Mouse (Mus musculus) thymus, adult 2 months (tissue): ENCODE results near the gene Unc13a. TPM values are rescaled to one million over a fixed set of nuclear protein-coding genes. Genes with fewer than 3 reads are reported as not detected.

Experiments used
- DNase-seq: peaks from one replicate; pipeline ENCODE4 v3.0.0; 2021
- H3K27ac ChIP-seq: fragments of 200-500 bp; 2 replicates; pipeline ENCODE4 v1.5.1; 2012; ENCODE audit warnings: low read length, control low read depth; ENCODE audit not compliant: control insufficient read depth, insufficient read depth
- H3K27me3 ChIP-seq: fragments of 200-500 bp; 2 replicates; pipeline ENCODE4 v1.6.1; 2012; ENCODE audit warnings: mild to moderate bottlenecking, low read length, moderate library complexity, mixed read lengths; ENCODE audit not compliant: control insufficient read depth, insufficient read depth
- H3K36me3 ChIP-seq: fragments of 200-500 bp; 2 replicates; pipeline ENCODE4 v1.6.1; 2012; ENCODE audit warnings: mild to moderate bottlenecking, low read length, moderate library complexity; ENCODE audit not compliant: control insufficient read depth, insufficient read depth
- H3K4me1 ChIP-seq: fragments of 200-500 bp; replicated peaks from 2 replicates; pipeline ENCODE4 v1.6.1; 2012; ENCODE audit warnings: low read length; ENCODE audit not compliant: control insufficient read depth, insufficient read depth
- H3K4me3 ChIP-seq: fragments of 200-500 bp; 2 replicates; pipeline ENCODE4 v1.5.1; 2012; ENCODE audit warnings: mild to moderate bottlenecking, low read length, control low read depth, moderate library complexity; ENCODE audit not compliant: control insufficient read depth, insufficient read depth
- CTCF ChIP-seq: fragments of 200-500 bp; IDR thresholded peaks from 2 replicates; pipeline ENCODE4 v1.5.1; 2012; ENCODE audit warnings: mild to moderate bottlenecking, control low read depth, low read length, moderate library complexity, borderline replicate concordance; ENCODE audit not compliant: control insufficient read depth, poor library complexity, insufficient read depth; ENCODE audit errors: extremely low read depth
- POLR2A ChIP-seq: fragments of 200-500 bp; IDR thresholded peaks from 2 replicates; pipeline ENCODE4 v1.6.1; 2012; ENCODE audit warnings: mild to moderate bottlenecking, low read length, control low read depth, moderate library complexity; ENCODE audit not compliant: control insufficient read depth, poor library complexity, insufficient read depth; ENCODE audit errors: extremely low read depth
- WGBS: fragments of 180-500 bp; shearing (Covaris S2); methylation state at CpG from one replicate; pipeline ENCODE4 v1.1.7; 2018; 5-methylcytosine and 5-hydroxymethylcytosine counted together
- polyA plus RNA-seq: library from polyadenylated mRNA; depleted of rRNA; stranded (reverse); fragments of >200 nt; gene quantifications from 2 replicates; pipeline ENCODE4 v1.2.3, GENCODE M21; 2012

Unc13a gene
- polyA plus RNA-seq, 1 experiment = 1.6 TPM

DNA sequence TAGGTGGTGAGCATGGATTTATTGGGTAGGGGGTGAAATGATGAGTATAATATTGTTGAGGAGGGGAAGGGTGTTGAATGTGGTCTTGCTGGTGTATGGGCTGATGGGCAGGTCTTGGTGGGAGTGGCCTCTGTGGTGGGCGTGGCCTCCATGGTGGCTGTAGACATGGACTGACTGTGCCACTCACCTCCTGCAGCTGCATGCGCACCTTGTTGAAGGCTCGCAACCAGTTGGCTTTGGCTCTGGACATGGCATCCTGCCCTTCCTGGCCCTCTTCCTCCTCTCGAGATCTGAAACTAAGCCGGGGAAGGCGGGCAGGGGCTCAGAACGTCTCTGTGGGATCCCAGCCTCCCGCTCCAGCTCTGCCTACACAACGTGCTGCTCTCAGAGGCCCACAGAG lies 13.7 kb downstream of the Unc13a start:
- Histone ChIP-seq H3K36me3 (no peaks in the 10 kb centered on the region), H3K4me3 (no peak overlapping the region), H3K4me1 (peaks cover 12% of the 10 kb centered on the region), H3K27me3 (no peaks in the 10 kb centered on the region), H3K27ac (no peak overlapping the region)
- DNase-seq = no peak
- WGBS = 31% methylated on average over 9 of the region's 9 CpGs
- TF ChIP-seq CTCF (no peak), POLR2A (no peak)

- 8% methylated on average over 24 of the region's 24 CpGs for WGBS
- Histone ChIP-seq H3K4me3 (no peak overlapping the region), H3K27ac (no peak overlapping the region), H3K27me3 (no peaks in the 10 kb centered on the region), H3K4me1 (peaks cover 12% of the 10 kb centered on the region), H3K36me3 (no peaks in the 10 kb centered on the region)
- DNase-seq = no peak
- no peak for TF ChIP-seq CTCF
- no peak for TF ChIP-seq POLR2A
These were observed 17.0 kb downstream of the Unc13a start for GRCm38 (mm10) chr8:71654600-71654999.

DNA sequence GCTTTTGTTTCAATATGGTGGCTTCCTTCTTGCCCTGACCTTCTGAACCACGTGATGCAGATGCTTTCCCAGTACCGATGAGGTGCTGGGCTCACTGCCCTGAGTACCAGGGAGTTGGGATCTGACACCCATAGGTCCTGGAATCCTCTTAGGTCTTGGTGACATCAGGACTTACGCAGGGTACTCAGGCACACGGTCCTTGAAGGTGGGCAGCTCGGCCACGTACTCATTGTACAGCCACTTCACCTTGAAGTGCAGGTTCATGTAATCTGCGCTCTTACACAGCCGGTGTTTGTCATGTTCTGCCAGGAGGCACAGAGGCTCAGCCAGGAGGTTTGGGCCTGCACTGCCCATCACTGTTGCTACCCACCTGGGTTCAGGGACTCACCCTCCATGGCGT lies 26.0 kb downstream of the Unc13a start:
- H3K27me3 ChIP-seq = no peaks in the 10 kb centered on the region
- no peaks in the 10 kb centered on the region for H3K36me3 ChIP-seq
- no peak overlapping the region for H3K4me3 ChIP-seq
- no peak for DNase-seq
- TF ChIP-seq POLR2A (no peak), CTCF (no peak)
- 90% methylated on average over 9 of the region's 9 CpGs for WGBS
- H3K4me1 ChIP-seq = no peaks in the 10 kb centered on the region
- no peak overlapping the region for H3K27ac ChIP-seq

DNA sequence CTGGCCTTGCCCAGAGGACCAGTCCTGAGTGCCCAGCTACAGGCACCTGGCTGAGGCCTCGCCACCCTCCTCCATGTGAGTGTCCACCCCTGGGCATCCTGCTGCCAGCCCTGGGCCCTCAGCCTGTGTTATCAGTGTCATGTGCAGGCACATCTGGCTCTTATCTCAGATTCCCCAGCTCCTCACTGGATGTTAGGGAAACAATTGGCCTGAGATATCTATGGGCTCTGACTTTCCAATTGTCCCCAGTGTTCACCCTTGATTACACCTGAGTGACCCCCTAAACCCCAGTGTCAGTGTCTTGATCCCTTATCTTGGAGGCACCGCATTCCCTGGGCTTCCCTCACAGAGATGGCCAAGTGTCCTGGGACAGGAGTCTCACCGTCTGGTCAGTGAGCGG lies 32.2 kb downstream of the Unc13a start:
- Histone ChIP-seq H3K27ac (no peak overlapping the region), H3K4me3 (no peak overlapping the region), H3K4me1 (peaks cover 5% of the 10 kb centered on the region), H3K36me3 (no peaks in the 10 kb centered on the region), H3K27me3 (no peaks in the 10 kb centered on the region)
- TF ChIP-seq POLR2A = no peak
- TF ChIP-seq CTCF = no peak
- WGBS = 97% methylated on average over 4 of the region's 4 CpGs
- DNase-seq = no peak

DNA sequence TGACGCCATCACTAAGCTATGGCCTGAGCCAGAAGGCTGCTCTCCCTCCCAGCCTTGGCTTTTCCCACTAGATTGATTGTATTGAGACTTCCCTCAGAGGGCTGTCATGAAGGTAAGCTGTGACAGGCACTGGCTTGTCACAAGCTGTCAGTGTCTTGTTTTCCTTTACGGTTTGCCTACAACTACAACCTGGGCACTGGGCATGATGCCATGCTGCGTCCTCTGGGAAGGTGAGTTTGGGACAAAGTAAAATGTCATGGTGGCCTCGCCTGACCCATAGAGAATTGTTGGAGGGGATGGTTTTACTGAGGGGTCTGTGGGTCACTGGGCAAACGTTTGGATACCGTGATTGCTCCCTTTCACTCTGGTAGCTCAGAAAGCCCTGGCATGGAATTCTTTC lies 33.2 kb downstream of the Unc13a start:
- DNase-seq = no peak
- peaks cover 14% of the 10 kb centered on the region for H3K4me1 ChIP-seq
- no peaks in the 10 kb centered on the region for H3K36me3 ChIP-seq
- 92% methylated on average over 6 of the region's 6 CpGs for WGBS
- no peak overlapping the region for H3K4me3 ChIP-seq
- TF ChIP-seq POLR2A (no peak), CTCF (no peak)
- H3K27me3 ChIP-seq = no peaks in the 10 kb centered on the region
- H3K27ac ChIP-seq = no peak overlapping the region

- Histone ChIP-seq H3K4me1 (peaks cover 14% of the 10 kb centered on the region), H3K4me3 (no peak overlapping the region), H3K27me3 (no peaks in the 10 kb centered on the region), H3K36me3 (no peaks in the 10 kb centered on the region), H3K27ac (no peak overlapping the region)
- 91% methylated on average over 8 of the region's 8 CpGs for WGBS
- no peak for DNase-seq
- TF ChIP-seq CTCF = no peak
- TF ChIP-seq POLR2A = no peak
These were observed 34.1 kb downstream of the Unc13a start for GRCm38 (mm10) chr8:71637149-71638095.

DNA sequence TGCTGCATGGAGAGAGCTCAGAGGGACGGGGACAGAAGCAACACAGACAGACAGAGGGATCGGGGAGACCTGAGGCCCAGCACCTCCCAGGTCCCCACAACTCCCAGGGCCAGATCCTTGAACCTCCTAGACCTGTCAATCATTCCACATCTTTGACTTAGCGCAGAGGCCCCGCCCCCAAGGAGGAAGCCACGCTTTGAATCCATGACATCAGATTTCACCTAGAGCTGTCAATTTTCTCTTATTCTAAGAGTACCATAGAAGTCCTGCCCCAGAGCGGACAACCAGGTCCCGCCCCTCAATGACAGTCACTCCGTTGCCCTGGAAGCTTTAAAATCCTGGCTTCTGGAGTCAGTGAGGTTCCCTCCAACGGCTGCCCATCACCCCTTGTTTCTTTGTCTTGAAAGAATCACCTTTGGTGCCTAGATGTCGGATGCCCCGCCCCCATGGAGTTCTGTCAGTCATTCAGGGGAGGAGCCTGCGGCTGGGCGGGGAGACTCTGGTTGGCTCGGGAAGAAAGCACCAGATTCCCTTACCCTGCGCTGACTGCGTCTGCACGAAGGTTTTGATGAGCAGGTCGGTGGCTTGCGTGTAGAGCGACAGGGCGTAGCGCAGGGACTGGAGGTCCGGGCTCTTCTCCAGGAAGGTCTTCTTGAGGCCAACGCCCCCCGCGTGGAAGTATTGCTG lies 37.4 kb downstream of the Unc13a start:
- H3K4me3 ChIP-seq = no peak overlapping the region

More for the DNA sequence above, 37.4 kb downstream of the Unc13a start:
- no peaks in the 10 kb centered on the region for H3K36me3 ChIP-seq
- peak; percentile 80 for DNase-seq
- TF ChIP-seq POLR2A (no peak), CTCF (peak; percentile 27; the same call in 1 of the 2 replicates)
- no peak overlapping the region for H3K27ac ChIP-seq
- peaks cover 22% of the 10 kb centered on the region for H3K4me1 ChIP-seq
- WGBS = 5% methylated on average over 26 of the region's 26 CpGs
- H3K27me3 ChIP-seq = no peaks in the 10 kb centered on the region
